Mouse (Mus musculus) G1E-ER4 (cell line): Measurements from ENCODE around the gene Copg2. TPM values are rescaled to one million over a fixed set of nuclear protein-coding genes. Genes with fewer than 3 reads are reported as not detected.

ENCODE experiments used
- GATA1 ChIP-seq: IDR thresholded peaks from one replicate; pipeline ENCODE4 v1.8.0; 2012; ENCODE audit warnings: low read length, inconsistent platforms
- polyA plus RNA-seq: library from polyadenylated mRNA; stranded (reverse); fragments of >175 nt; gene quantifications from 2 replicates; pipeline ENCODE4 v1.2.3, GENCODE M21; 2012

Copg2 gene
- polyA plus RNA-seq, 1 experiment: 20.5 TPM

DNA sequence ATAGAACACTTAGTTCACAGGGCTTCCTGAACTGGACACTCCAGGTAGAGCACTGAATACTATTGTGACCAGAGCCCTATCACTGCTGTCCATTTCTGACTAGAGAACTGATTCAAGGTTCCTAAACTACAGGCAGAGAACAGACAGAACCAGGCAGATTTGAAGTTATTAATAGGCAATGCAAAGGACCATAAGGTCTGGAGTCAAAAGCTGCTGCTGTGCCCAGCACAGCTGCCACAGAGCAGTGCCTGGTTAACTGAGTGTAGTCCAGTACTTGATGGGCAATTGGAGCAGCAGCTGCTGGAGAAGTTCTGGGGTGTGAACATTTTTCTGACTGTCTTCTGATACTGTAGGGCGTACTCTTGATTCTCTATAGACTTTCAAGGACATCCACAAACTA lies 30.1 kb downstream of the Copg2 start:
- TF ChIP-seq GATA1: no peak

DNA sequence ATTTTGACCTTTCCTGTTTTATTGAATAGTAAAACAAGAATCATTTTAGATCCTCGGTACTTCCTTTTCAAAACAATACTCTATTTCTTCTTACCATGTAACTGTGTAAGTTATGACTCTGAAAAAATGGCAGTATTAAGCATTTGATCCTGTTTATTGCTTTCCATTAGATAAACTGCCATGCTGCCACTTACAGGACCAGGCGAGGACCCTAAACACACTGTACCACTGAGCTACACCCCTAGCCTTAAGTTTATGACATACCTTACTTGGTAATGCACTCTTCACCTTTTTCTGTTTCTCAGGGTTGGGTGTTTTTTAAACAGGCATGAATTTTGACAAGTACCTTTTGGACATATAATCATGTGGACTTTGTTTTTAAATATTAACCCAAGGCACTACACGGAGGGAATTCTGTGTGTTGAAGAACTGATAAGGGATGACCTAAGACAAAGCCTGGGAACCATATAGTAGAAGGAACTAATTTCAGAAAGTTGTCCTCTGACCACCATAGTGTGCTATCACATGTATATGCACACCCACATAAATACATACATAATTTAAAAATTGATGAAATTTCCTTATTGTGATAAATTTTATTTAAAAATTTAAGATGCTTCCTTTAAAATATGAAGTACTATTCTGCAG lies 31.4 kb downstream of the Copg2 start:
- no peak for TF ChIP-seq GATA1

DNA sequence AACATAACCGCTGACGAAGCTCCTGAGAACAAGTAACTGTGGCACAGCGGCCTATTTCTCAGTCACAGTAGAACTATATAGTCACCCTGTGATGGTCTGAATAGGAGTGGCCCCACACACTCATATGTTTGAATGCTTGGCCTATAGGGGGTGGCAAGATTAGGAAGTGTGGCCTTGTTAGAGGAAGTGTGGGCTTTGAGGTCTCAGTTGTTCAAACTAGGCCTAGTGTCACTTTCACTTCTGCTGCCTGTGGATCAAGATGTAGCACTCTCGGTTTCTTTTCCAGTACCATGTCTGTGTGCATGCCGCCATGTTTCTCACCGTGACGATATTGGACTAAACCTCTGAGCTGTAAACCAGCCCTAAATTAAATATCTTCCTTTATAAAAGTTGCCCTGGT lies 40.6 kb downstream of the Copg2 start:
- no peak for TF ChIP-seq GATA1

DNA sequence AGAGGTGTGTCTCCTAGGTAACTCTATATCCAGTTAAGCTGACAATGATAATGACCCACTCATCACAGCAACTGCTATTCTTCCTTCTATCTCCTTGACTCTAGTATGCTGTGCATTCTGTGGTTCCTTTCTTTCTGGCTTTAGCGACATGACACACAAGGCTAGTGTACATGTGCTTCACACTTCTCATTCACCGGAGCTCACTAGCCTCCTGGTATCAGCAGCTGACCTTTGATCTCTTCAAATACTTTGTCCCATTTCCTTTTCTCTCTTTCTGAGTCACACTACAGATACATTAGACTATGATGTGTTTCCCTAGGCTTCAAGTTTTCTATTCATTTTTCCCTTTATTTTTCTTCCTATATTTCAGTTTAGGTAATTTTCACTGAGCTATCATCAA lies 41.4 kb downstream of the Copg2 start:
- no peak for TF ChIP-seq GATA1

DNA sequence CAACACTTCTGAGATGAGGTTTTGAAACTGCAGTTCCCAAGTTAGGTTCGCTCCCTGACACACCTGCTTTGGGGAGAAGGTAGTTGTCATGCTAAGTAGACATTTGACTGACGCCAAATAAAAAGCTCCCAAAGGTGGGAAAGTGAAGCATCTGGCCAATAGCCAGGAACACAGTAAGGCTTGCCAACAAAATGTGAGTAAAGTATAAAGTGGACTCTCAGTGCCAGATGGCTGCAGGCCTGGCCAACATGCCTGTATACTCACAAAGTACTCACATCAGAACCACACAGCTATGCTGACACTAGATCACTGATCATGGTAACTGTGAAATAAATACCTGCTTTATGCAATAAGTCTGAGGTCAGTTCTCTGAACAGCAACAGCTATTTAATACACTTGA lies 46.8 kb downstream of the Copg2 start:
- no peak for TF ChIP-seq GATA1

DNA sequence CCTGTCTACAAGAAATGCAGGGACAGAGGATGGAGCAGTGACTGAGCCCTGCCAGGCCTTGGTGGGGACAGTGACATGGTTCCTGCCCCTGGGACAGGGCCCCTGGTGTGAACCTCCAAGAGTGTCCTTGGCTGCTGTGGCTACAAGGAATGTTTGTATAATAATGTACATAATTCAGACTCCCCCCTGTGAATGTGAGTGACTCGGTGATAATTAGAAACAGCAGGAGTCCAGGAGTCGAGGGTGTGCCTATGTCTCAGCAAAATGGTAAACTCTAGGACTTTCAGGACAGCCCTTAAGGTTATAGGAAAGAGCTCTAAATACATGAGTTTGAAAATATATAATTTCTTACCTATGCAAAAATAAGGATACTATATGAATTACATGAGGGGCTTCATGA lies 64.4 kb downstream of the Copg2 start:
- TF ChIP-seq GATA1: no peak

DNA sequence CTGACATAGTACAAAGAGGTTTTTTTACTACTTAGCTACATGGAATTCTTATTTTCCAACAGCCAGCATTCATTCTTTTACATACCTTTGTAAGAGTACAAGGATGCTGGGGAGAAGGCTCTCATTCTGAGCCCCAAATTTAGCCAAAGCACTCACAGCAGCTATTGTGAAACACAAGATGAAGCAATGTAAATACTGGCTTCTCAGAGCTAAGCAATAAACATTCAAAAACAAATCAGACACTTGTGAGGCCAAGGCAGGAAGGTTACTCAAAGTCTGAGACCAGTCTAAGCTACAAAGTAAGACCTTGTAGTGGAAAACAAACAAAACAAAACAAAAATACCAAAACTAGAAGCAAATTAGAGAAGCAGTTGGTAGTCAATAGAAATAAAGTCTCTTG lies 83.0 kb downstream of the Copg2 start:
- no peak for TF ChIP-seq GATA1

DNA sequence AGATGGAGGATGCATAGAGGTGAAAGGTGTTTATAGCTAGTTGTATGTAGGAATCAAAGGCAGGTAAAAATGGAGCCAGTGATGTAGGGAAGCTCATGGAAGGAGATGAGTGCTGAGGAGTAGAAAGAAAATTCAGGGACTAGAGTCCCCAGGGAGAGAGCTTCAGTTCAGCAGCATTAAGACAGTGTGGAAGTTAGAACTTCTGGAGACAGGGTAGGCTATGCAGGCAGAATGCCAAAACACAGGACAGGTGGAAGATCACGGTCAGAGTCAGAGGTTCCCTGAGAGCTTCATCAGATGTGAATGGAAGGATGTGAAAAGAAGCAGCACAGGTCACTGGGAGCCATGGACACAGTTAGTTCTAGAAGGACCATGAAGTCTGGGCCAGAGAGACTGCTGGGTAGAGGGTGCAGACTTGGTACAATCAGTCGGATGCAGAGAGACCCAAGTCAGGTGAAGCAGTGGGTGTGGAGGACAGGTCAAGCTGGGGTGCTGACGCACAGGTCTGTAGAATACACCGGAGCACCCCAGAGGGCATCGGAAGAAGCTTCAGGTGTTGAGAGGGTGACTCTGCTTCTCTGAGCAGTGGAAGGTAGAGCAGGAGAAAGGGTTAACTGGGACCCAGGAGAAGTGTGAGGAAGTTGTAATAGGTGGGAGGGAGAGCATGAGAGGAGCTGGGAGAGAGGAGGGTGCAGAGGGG lies 91.4 kb downstream of the Copg2 start:
- no peak for TF ChIP-seq GATA1

DNA sequence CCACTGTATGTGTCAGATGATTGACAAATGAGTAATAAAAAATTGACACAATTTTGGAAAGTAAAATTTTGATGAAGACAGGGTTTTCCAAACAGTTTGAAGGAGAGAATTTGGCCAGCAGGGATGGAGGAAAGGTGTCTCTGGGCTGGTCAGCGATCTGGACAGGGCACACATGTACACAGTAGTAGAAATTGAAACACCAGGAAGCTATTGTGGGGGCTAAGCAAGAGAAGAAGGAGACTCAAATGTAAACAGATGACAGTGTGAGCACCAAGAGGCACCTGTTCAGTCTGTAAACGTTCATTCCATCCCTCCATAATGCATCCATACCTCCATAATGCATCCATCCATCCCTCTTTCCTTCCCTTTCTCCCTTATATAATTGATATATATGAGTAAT lies 145.4 kb downstream of the Copg2 start:
- TF ChIP-seq GATA1: no peak

DNA sequence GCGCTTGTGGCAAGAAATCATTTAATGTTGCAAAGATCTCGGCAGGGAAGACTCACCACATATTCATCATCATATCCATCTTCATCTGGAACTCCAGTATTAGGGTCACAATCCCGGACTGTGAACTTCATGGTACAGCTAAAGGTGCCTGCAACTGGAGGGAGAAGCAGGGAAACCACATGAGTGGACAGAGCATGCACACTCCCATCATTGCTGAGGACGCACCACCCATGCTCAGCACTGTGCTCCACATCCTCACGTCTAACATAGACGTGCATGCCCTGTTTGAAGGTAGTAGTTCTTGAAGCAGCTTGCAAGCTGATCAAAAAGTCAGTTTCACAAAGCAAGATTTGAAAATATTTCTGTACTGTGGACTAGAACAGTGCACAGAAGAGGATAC lies 146.1 kb downstream of the Copg2 start:
- TF ChIP-seq GATA1: no peak

DNA sequence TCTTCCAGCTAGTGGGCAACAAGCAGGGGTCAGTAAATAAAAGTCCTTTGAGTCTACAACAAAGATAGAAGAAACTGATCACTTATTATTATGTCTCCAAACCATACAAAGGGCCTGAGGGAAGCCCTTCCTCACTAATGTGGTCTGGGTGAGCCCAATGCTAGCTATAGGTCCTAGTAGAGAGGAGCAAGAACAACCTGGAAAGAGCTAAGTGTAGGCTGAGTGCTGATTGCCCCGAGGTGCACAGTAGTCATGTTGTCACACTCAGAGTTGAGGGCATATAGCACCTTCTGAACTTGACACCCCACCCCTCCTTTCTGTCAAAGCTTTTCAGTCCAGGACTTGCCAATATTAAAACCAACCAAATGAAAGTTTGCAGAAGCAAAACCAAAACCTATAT lies 146.7 kb downstream of the Copg2 start:
- no peak for TF ChIP-seq GATA1

DNA sequence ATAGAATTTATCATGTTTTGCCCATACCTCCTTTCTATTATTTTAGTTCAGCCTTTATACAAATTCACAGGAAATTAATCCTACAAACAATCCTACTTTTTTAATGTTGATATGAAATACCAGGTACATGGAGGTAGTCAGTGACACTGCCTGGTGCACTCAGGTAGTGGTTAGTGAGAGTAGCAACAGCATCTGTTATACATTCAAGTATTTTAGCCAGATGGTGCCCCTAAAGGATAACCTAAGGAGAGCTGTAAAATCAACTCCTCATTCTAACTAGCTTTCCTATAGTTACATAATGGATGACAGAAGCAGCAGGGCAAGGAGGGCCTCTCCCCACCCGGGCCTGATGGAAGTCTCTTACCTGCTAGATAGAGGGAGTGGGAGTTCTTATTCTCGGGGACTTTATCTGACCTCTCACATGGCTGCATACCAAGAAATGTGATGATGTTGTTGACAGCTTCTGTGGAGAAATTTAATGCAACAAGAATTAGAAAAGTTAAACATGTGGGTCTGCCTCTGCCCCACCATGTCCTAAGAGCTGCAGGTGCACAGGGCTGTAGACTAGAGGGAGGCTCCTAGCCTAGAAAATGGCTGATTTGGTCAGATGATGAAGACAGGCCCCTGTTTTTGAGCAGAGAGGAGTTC lies 147.4 kb downstream of the Copg2 start:
- no peak for TF ChIP-seq GATA1

DNA sequence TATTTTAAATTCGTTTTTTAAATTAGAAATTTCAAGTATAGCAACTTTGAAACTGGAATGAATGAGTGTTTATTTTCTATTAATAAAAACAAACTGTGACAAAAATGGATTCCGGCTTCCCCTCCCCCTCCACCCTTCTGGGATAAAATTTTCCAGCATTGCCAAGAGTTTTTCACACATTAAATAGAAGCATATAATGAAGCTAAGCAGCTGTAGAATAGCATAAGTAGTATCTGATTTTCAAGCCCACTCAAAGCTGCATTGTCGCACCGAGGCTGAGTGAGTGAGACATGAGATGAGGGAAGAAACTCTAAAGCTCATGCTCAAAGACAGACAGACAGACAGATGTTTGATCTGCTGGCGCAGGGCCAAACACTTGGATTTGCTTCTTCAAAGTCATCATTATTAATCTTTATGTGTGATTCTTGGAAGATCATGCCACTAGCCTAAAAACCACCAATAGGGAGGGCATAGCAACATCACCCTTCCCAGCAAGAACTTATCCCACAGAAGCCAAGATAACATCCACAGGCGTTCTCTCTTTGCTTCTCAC lies 148.2 kb downstream of the Copg2 start:
- no peak for TF ChIP-seq GATA1

DNA sequence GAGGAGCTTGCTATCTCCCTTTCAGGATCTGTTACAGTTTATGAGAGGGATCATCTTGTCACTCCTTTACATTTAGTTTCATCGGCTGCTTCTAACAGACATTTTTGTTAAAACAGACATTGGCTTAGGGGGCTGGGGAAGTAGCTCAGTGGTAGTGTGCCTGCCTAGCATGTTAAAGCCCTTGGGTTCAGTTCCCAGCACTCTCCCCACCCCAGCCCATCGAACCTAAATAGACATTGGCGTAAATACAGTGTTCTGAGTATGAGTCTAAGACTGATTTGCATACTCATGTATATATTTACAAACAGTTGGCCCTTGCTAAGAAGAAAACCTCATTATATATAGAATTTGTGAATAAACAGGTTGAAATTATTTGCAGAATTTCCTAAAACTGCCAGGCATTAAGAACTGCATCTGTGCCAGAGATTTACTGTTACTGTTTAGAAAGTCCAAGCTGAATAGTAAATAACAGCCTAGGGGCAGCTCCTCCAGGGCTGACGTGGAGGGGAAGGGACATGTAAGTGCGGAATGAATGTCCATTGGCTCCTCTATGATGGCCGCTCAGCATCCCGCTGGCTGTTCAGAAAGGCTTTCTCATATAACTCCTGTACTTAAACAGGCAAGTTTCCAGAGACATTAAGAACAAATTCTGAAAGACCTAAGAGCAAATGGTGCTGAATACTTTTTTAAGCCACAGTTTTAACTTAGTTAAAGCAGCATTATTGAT lies 148.8 kb downstream of the Copg2 start:
- TF ChIP-seq GATA1: no peak

DNA sequence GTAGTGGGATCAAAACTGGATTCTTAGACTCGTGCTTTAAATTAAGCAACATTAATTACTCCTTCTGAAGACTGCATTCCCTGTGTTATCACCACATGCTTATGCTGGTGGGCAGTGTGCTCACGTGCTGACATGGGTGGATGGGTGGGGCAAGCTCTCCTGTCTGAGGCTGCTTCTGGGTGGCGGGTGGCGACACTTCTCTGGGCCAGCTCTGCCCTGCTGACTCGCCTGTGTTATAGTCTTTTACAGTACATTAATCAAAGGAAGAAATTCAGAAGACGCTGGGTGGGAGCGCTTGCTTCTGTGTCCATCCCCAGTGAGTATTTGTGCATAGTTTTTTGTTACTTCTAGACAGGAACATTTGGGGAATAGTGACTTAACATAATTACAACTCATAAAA lies 151.0 kb downstream of the Copg2 start:
- TF ChIP-seq GATA1: no peak

DNA sequence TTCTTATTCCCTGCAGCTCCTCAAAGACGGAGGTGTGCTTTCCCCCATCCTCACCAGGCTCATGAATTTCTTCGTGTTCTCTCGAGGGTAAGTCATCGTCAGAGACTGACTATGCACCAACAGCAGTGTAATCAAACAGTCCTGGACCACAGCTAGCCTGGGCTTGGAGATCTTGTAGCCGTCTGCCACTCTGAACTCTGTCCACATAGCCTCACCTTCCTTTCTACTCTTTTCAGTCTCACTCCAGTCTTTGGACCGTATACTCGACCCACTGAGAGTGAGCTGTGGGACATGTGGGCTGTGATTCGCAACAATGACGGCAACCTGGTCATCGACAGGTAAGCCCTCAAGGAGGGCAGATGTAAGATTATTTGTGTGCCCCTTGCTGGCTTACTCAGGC lies 151.7 kb downstream of the Copg2 start:
- no peak for TF ChIP-seq GATA1
